Mouse (Mus musculus) left cerebral cortex, adult 18-20 months (tissue): ENCODE data around the gene Steap4. TPM values are rescaled to one million over a fixed set of nuclear protein-coding genes. Genes with fewer than 3 reads are reported as not detected.
"Not testable (repeated sequence)": the region's sequence is repeated elsewhere in the genome, so short reads cannot be mapped to it uniquely, and the experiment has no call there.

Experiments used
- DNase-seq, 2 experiments: peaks; one replicate each; pipeline ENCODE4 v3.0.0; 2021 to 2022; ENCODE audit warnings: low spot score in 2 of 2, mixed read lengths in 1 of 2
- long read RNA-seq, 2 experiments: library from polyadenylated mRNA; stranded (forward); transcript quantifications; one replicate each; pipeline ENCODE4 v2.0.0; 2021
- total RNA-seq, 2 experiments: library from RNA; stranded (reverse); gene quantifications; 2 replicates each; pipeline ENCODE4 v1.2.3; 2021

Gene Steap4
- total RNA-seq: under 1 TPM in 1 of 2 experiments, not detected in 1; 0.16 TPM
- long read RNA-seq, experiment 1: 0 reads
- long read RNA-seq, experiment 2, partial matches to known transcripts: 0 of 2 reads
- long read RNA-seq, experiment 2, other reads (novel, unspliced or antisense): 0 of 2 reads

DNA sequence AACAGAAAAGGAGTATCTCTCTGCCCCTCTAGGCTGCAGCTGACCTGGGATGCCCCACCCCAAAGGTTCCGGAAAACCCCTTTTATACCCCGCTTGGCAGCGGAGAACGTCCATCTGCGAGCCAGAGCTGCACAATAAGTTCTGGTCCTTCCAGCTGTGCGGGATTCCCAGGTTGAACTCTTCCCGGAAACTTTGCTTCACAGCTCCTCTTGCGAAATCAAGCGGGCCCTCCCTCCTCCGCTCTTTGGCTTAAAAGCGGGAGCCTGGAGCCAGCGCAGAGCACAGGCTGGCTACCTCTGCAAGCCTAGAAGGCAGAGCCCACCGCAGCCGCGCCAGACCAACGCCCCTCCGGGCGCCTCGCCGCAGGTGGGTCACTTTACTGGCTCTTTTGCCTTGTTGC lies at the start of gene Steap4:
Gene Steap4, plus strand, starts transcription at position 282 of the 400 bp plus-strand sequence.
- no peak for DNase-seq

- DNase-seq: no peak
Measured at GRCm38 (mm10) chr5:7911975-7912374, 48.3 kb upstream of the Steap4 start.

- peak; percentile 28 to 55 for DNase-seq
Measured at GRCm38 (mm10) chr5:7917501-7918295, 42.6 kb upstream of the Steap4 start.

DNA sequence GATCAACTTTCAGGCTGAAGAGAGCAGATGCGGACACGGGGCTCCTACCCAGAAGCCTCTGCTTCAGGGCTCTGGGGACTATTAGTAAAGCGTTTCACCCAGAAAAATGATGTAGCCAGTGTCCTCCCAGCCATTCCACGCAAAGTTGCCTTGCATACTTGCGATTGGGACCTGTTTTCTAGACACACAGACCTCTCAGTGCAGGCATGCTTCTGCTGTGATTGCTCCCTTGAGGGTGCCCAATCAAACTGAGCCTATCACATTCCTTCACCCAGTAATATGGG lies 42.0 kb upstream of the Steap4 start:
- peak; percentile 6 to 17 for DNase-seq

- DNase-seq: no peak
Measured at GRCm38 (mm10) chr5:7919681-7920080, 40.6 kb upstream of the Steap4 start.

GRCm38 (mm10) chr5:7922751-7923150 lies 37.5 kb upstream of the Steap4 start:
- no peak for DNase-seq

DNA sequence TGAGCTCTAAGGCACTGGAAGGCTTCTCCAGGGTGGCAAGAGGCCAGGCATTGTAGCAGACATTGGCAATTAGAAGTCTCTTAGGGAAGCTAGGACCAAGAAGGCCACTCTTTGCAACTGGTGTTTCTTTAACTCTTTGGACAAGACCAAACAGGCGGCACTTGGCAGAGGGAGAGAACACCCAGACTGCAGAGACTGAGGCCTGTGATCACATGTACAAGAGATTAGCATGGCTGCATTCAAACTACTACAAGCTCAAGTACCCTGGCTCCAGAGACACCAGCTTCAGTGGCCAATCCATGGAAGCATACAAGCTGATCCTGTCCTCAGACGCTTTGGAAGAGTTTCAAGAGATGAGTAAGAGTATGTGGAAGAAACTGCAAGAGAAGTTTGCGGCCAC lies 36.6 kb upstream of the Steap4 start:
- DNase-seq: no peak

DNA sequence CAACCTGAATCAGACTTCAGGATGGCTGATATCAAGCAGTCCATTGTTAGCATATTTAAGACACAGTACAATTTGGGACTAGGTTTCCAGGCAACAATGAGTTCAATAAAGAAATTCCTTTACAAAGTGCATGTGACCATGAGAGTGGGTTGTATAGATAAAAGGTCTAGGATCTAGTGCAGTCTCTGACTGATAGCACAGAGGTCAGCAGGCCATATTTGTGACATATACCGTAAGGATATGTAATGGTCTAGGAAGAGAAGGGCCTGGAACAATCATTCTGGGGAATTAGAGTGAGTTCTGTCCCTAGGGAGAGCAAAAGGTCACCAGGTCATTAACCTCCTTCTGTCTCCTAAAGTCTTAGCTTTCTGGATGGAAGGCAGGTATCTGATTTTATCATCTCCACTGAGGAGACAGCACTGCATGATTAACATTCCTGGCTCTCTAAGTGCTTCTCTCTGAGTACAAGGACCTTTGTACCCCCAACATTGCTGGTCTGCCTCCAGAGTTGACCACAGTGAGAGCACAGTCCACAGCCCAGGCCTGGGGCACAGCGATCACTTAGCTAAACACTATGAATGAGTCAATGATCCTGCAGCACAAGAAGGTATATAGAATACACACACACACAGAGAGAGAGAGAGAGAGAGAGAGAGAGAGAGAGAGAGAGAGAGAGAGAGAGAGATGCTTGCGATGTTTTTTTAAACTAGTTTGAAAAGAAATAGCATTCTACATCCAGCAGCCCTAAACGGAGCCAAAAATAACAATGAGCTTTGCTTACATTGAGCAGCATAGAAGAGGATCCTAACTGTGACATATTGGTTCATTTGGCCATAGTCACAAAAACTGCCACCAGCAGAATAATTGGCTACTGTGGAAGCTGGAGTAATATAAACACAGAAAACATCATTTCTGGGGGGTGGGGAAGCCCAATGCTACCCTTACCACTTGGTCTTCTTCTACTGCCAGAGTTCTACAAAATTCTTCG lies 27.7 kb upstream of the Steap4 start:
- no peak for DNase-seq

DNA sequence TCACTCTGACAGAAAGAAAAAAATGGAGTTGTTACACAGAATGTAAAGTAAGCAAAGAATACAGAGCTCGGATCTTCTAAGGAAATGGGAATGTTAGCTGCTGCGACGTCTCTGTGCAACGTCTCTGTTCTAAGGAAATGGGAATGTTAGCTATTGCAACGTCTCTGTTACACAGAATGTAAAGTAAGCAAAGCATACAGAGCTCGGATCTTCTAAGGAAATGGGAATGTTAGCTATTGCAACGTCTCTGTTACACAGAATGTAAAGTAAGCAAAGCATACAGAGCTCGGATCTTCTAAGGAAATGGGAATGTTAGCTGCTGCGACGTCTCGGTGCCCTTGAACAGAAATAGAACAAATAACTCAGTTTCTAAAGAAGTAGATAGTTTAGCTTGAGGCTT lies 26.8 kb upstream of the Steap4 start:
- DNase-seq: not testable (repeated sequence)

- DNase-seq: peak in 1 of 2 experiments; percentile 3
Measured at GRCm38 (mm10) chr5:7933933-7934675, 26.2 kb upstream of the Steap4 start.

- no peak for DNase-seq
Measured at GRCm38 (mm10) chr5:7954838-7955237, 5.4 kb upstream of the Steap4 start.

- DNase-seq: no peak
Measured at GRCm38 (mm10) chr5:7955371-7955966, 4.8 kb upstream of the Steap4 start.

DNA sequence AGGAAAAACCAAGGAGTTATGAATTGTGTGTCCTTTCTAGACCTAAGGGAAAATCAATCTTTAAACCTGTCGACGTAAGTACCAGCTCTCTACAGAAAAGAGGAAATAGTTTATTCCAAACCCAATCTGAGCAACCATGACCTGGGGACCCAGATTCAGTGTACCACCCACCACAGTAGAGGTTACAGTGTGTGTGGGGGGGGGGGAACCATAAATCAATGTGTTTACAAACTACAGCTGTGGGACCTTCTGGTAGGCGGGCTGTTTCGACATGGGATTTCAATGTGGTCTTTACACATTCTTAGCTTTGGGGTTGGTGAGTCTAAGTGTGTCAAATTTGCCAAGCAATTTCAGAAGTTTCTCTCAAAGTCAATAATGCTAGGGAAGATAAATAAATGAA lies 2.2 kb upstream of the Steap4 start:
- DNase-seq: no peak

DNA sequence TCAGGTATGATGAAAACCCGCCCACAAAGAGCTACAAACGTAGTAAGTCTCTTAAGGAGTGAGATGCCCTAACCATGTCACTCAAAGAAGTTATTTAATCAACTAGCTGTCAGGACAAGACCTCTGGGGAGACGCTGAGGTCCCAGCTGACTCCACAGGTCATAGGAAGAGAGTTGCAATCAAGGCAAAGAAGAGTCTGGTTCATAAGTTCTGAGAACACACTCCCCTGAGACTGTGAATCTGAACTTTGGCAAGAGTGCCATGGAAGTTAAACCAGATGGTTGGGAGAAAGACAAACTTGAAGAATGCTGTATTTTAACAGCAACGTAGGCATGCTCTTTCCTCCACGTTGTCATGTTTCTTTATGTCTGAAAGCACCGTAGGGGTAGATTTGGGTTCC lies 971 bp upstream of the Steap4 start:
- DNase-seq: no peak

DNA sequence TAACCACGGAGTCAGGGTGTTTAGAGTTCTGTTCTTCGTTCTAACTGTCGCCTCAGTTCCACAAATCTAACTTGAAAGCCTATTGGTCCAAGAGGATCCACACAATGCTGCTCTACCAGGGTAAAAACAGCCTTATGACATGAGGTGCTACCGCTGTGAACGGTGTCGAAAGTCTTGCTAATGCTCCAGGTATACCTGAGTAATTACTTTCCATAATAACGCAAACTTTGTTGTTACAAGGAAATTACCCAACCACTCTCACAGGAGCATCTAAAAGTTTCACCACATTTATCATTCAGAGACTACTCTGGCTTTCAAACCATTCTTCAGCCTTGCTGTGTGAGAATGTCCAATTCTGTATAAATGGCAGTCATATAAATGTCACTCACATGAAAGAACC lies 856 bp downstream of the Steap4 start:
- no peak for DNase-seq

DNA sequence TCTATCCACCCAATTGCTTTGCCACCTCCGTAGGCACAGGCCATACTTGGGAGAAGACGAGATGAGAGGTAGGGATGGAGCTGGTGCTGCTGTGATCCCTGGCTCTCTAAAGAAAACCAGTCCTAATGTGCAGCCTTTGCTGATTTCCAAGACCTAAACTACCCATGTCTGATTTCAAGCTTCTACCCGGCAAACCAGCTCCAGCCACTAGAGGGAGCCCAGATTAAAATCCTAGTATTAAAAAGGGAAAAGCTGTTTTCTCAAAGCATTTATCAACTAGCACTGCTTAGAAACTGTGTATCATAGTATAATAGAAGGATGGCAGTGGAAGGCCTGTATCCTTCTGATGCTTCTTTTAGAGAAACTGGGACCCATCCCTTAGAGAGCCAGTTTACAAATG lies 5.0 kb downstream of the Steap4 start:
- peak; percentile 60 to 65 for DNase-seq

DNA sequence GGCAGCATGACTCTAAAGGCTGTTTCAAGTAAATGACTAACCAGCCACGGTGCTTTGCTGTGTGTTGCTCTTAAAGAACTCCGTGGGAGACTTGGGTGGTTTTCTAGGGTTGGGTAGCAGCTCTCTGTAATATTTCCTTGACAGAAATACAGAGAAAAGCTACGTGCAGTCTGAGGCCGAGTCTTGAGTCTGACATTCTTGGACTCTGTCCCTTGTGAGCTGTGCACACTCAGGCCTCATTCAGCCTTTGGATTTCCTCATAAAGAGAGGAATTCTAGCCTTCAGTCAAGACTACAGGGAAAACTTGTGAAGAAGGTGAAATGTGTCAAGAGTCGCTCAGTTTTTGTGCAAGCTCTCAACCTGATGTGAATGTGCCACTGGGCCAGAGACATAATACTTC lies 7.9 kb downstream of the Steap4 start:
- no peak for DNase-seq

DNA sequence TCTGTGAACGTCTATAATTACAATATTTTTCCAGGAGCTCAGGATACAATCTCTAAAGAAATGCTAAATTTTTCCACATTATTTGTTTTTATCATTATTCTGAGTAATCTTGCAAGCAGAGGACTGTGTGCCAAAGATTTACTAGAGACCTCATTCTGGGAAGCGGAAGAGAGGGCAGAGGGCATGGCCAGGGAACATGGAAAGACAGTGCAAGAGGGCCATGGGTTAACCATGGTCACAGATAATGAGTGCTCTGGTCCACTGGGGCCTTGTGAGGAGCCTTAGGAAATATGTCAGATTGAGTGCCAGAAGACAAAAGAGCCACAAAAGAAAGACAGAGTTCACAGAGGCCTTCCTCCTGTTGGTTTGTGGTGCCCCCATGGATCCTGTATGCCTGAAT lies 12.0 kb downstream of the Steap4 start:
- DNase-seq: no peak

DNA sequence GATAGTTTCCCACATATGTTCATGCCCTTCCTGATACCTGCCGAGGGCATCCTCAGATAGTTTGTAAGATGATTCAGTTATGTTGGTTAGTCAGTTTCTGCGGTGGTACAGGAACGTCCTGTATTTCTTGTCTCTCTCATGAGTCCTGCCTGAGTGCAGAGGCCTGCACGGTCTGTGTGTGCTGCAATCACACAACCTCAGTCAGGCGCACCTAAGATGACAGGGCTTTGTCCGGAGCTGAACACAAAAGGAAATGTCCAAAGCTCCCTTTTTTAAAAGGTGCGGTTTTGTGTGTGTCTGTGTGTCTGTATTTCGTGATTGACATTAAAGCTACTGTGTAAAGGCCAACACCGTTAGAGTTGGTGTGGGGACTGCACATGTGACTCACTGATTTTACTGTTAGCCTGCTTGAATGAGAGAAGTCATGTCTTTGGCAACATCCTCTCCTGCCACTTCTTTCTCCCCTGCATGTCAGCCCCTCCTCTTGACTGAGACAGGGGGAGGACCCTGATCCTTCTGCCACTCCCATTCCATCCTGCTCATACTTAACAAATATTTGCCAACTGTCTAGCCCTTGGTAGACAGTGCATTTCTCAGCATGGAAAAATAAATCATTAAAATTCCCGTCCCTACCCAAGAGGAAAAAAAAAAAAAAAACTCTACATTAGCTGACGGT lies 14.4 kb downstream of the Steap4 start:
- no peak for DNase-seq

DNA sequence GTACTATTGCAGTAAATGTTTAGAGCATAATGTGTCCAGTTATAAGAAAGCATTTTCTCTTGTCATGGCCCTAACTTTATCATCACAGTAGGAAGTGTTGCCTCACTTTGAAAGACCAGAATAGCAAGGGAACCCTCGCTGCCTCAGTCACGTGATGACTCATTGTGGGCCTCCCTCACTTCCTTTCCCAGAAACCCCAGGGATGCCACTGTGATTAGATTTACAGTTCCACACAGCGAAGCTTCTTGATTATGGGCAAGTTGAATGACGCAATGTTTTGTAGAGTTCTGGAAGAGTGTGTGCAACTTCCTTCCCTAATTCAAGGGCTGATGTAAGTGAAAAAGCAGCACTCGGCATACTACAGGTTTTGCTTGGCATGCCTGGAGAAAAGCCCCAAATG lies 20.3 kb downstream of the Steap4 start:
- no peak for DNase-seq
